Mouse (Mus musculus): ENCODE measurements around the gene Ubqln1.

DNA sequence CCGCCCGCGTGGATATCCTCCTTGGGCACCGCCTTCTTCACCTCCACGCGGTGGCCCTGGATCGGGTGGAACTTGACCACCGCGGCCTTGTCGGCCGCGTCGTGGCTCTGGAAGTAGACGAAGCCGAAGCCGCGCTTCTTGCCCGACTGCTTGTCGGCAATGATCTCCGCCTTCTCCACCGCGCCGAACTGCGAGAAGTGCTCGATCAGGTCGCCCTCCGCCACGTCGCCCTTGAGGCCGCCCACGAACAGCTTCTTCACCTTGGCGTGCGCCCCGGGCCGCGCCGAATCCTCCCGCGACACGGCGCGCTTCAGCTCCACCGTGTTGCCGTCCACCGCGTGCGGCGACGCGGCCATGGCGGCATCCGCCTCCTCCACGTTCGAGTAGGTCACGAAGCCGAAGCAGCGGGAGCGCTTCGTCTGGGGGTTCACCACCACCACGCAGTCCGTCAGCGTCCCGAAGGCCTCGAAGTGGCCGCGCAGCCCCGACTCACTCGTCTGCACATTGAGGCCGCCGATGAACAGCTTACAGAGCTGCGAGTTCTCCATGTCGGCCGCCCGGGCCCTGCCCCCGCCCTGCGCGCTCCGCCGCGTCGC is 87.6 kb downstream of the Ubqln1 start:
- no peak for TF ChIP-seq CTCF (IDR thresholded peaks at IDR 0.05; ENCODE audit: low read depth, low read length)
- no peak for TF ChIP-seq POLR2A (IDR thresholded peaks at IDR 0.05; ENCODE audit: borderline replicate concordance, low read depth, low read length)
